Mouse (Mus musculus) midbrain, embryonic 16.5 days (tissue): Measurements from ENCODE around the gene Nde1. TPM values are rescaled to one million over a fixed set of nuclear protein-coding genes. Genes with fewer than 3 reads are reported as not detected.
A peak's percentile ranks its signal among the peaks of the same experiment; 100 is the strongest.
"Not testable (repeated sequence)": the region's sequence is repeated elsewhere in the genome, so short reads cannot be mapped to it uniquely, and the experiment has no call there.

Source experiments
- ATAC-seq: fragments of 200-750 bp; cut with Nextera tagmentation; 2 replicates; pipeline ENCODE4 v1.8.0; 2017; ENCODE audit warnings: moderate TSS enrichment
- H3K27ac ChIP-seq: fragments of 300-500 bp; sonication (generic); 2 replicates; pipeline ENCODE4 v1.5.1; 2014; ENCODE audit warnings: mild to moderate bottlenecking, low read length, mixed read lengths
- H3K27me3 ChIP-seq: fragments of 300-500 bp; sonication (generic); 2 replicates; pipeline ENCODE4 v1.6.1; 2014; ENCODE audit warnings: low read depth, low read length, mixed read lengths; ENCODE audit not compliant: control insufficient read depth, insufficient read depth
- H3K36me3 ChIP-seq: fragments of 300-500 bp; sonication (generic); 2 replicates; pipeline ENCODE4 v1.6.1; 2014; ENCODE audit warnings: mild to moderate bottlenecking, low read length, moderate library complexity, mixed read lengths; ENCODE audit not compliant: control insufficient read depth, insufficient read depth
- H3K4me1 ChIP-seq: fragments of 300-500 bp; sonication (generic); 2 replicates; pipeline ENCODE4 v1.6.1; 2014; ENCODE audit warnings: mild to moderate bottlenecking, low read length, mixed read lengths; ENCODE audit not compliant: control insufficient read depth, insufficient read depth
- H3K4me2 ChIP-seq: fragments of 300-500 bp; sonication (generic); 2 replicates; pipeline ENCODE4 v1.6.1; 2014; ENCODE audit warnings: mild to moderate bottlenecking, low read length, mixed read lengths
- H3K4me3 ChIP-seq: fragments of 300-500 bp; sonication (generic); 2 replicates; pipeline ENCODE4 v1.5.1; 2014; ENCODE audit warnings: low read depth, mild to moderate bottlenecking, low read length, moderate library complexity, mixed read lengths
- H3K9ac ChIP-seq: fragments of 300-500 bp; sonication (generic); 2 replicates; pipeline ENCODE4 v1.6.1; 2014; ENCODE audit warnings: low read depth, low read length, mixed read lengths
- H3K9me3 ChIP-seq: fragments of 300-500 bp; sonication (generic); replicated peaks from 2 replicates; pipeline ENCODE4 v1.6.1; 2014; ENCODE audit warnings: mild to moderate bottlenecking, low read length, mixed read lengths; ENCODE audit not compliant: control insufficient read depth, poor library complexity, severe bottlenecking
- WGBS: fragments of 180-500 bp; shearing (Covaris S2); extraction: QIAGEN DNeasy Blood & Tissue Kit; methylation state at CpG from one replicate; pipeline ENCODE4 v1.1.7; 2014; 5-methylcytosine and 5-hydroxymethylcytosine counted together
- polyA plus RNA-seq: library from polyadenylated mRNA; unstranded; fragments of >200 nt; fragmentation: Nextera tagmentation; extraction: Ambion mirVana; gene quantifications from 2 replicates; pipeline ENCODE4 v1.2.1, GENCODE M21; 2015

The Nde1 gene
- polyA plus RNA-seq, 1 experiment from 2014 or later, result 18.7 TPM

DNA sequence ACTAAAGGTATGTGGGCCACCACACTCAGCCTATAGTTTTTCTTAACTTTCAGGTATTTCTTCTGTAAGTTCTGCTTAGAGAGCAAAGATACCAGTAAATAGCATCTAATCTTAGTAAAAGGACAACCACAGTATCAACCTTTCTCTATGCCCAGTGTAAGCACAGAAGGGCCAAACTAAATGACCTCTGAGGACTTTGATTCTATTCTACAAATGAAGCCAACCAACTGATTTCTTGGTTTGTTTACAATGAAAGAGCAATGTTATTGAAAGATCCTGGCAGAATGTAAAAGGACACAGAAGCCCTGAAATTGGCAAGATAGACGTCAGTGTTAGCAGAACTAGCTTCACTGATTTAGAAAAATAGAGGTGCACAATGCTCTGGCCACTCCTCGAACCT is 7.4 kb upstream of the Nde1 start:
- 0 out of 2 replicates have a peak, but pooled peaks cover 14% of the 10 kb centered on the region for H3K36me3 ChIP-seq
- ATAC-seq, H3K4me2 ChIP-seq, H3K9ac ChIP-seq, H3K27ac ChIP-seq, H3K9me3 ChIP-seq, H3K27me3 ChIP-seq, H3K4me3 ChIP-seq: not testable (repeated sequence)
- 77% methylated on average over 1 of the region's 2 CpGs for WGBS
- H3K4me1 ChIP-seq, result peaks cover 11% of the 10 kb centered on the region

DNA sequence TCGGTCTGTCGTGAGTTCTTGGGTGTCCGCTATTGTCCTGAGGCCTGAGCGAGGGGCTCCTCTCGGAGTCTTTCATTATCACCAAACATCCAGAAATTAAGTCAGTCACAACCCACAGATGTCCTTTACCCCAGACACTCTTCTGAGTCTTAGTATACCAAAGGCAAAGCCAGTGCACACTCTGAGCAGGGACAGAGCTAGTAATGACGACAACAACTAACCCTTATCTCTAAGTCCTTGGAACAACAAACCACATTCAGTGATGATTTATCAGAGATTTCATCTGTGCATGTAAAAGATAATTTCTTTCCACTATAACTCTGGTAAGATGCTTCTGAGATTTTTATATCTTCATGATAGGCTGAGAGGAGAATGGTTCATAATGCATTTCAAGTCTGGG is 6.8 kb upstream of the Nde1 start:
- Histone ChIP-seq H3K9me3 (no peaks in the 10 kb centered on the region), H3K36me3 (0 out of 2 replicates have a peak, but pooled peaks cover 9% of the 10 kb centered on the region), H3K4me1 (peaks cover 11% of the 10 kb centered on the region), H3K4me2 (no peak overlapping the region), H3K4me3 (no peak overlapping the region), H3K9ac (no peak overlapping the region), H3K27ac (no peak overlapping the region), H3K27me3 (no peaks in the 10 kb centered on the region)
- ATAC-seq, result no peak
- 87% methylated on average over 6 of the region's 6 CpGs for WGBS

DNA sequence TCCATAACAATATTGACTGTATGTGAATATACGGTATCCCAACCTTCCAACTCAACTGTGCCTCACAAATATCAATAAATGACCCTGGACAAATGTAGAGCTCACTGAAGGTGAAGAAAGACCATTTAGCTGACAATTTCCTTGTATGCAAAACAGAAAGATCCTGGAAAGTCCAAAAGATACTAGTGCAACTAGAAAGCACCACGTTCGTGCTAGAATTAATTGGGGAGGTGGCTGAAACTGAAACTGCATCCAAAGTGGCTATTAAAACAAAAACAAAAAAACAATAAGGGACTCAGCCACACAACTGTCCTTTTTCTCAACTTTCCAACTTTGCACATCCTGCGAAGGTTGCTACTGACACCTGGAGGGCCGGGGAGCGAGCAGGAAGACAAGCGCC is 4.5 kb upstream of the Nde1 start:
- peaks cover 15% of the 10 kb centered on the region for H3K4me1 ChIP-seq
- peak overlapping the region; percentile 79 for H3K4me2 ChIP-seq
- H3K27ac ChIP-seq, result peak overlapping the region; percentile 91
- H3K9me3 ChIP-seq, result no peaks in the 10 kb centered on the region
- H3K4me3 ChIP-seq, result peak overlapping the region; percentile 67
- no peak for ATAC-seq
- WGBS, result 8% methylated on average over 7 of the region's 7 CpGs
- H3K36me3 ChIP-seq, result no peaks in the 10 kb centered on the region
- H3K27me3 ChIP-seq, result no peaks in the 10 kb centered on the region
- peak overlapping the region; percentile 64 for H3K9ac ChIP-seq

DNA sequence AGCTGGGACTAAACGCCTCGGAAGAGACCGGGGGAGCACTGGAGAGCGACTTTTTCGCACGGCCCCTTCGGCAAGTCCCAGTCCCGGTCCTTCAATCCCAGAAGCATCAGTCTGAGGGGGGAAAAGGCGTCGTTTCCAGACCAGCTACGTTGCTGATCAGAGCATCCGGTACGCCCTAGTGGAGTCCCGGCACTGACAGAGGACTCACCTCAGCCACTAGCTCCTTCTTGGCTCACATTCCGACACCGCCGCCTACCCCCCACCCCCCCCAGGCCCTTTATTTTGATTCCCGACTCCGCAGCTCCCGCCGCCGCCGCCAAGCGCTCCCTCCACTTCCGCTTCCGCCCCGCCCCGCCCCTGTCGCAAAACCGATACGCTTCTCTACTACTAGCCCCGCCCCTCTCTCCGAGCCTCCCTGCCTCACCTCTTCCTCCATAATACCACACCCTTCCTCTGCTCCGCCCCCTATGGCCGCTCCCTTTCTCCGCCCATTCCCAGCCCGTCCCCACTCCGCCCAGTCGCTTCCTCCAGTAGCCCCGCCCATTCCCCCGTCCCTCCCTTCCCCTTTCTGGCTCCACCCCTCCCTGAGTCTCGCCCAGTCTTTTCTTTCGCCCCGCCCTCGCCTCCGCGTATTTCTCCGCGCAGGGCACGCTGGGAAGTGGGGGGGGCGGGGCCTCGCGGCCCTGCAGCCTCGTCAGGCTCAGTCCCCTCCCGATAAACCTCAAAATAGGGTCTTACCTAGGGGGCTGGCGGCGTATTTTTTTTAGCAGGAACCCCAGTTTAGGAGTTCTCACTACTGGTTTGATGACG is 3.9 kb upstream of the Nde1 start:
- Histone ChIP-seq H3K27ac (peak overlapping the region; percentile 91), H3K9me3 (no peaks in the 10 kb centered on the region), H3K4me2 (peak overlapping the region; percentile 79), H3K4me1 (peaks cover 18% of the 10 kb centered on the region), H3K36me3 (no peaks in the 10 kb centered on the region), H3K9ac (peak overlapping the region; percentile 65), H3K27me3 (no peaks in the 10 kb centered on the region), H3K4me3 (peak overlapping the region; percentile 67)
- WGBS, result 1% methylated on average over 54 of the region's 58 CpGs
- ATAC-seq, result peak; percentile 96

DNA sequence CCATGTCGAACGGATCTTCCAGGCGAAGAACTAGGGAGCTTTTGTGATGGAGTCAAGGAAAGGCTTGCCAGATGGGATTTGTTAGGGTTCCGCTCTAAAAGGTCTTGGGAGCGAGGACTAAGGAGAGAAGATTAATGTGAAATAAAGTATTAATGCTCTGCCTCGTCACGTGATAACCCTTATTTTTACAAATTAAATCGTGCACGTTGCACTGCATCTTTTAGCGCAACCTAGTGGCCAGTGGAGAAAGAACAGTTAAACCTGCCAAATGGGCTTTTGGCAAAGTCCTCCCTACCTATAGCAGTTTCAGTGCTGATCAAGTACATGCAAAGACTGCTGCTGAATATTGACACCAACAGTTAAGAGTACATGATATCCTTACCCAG is 3.3 kb upstream of the Nde1 start:
- Histone ChIP-seq H3K36me3 (no peaks in the 10 kb centered on the region), H3K4me2 (peak overlapping the region; percentile 46), H3K27me3 (no peaks in the 10 kb centered on the region), H3K9ac (peak overlapping the region; percentile 65), H3K27ac (peak overlapping the region; percentile 91), H3K4me3 (peak overlapping the region; percentile 67), H3K4me1 (peaks cover 18% of the 10 kb centered on the region), H3K9me3 (no peaks in the 10 kb centered on the region)
- WGBS, result under 1% methylated on average over 10 of the region's 10 CpGs
- ATAC-seq, result peak; percentile 56

DNA sequence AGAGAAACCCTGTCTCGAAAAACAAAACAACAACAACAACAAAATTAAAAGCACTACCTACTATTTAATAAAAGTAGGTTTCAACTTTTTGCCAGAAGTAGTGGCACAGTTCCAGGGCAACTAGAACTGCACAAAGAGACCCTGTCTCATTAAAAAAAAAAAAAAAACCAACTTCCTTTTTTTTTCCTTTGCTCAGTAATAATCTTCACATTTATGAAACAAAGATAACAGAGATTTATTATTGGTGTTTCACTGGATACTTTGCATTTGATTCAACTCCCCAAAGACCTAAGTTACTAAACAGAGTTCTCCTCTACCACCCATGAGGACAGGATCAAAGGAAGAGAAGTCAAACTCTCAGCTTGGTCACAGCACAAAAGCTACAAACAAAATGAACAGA is 2.1 kb upstream of the Nde1 start:
- Histone ChIP-seq H3K4me1 (peaks cover 18% of the 10 kb centered on the region), H3K9ac (no peak overlapping the region), H3K9me3 (no peaks in the 10 kb centered on the region), H3K36me3 (no peaks in the 10 kb centered on the region), H3K27ac (no peak overlapping the region), H3K4me3 (no peak overlapping the region), H3K27me3 (no peaks in the 10 kb centered on the region), H3K4me2 (no peak overlapping the region)
- no peak for ATAC-seq
- WGBS, result 74% methylated on average over 1 of the region's 1 CpGs

DNA sequence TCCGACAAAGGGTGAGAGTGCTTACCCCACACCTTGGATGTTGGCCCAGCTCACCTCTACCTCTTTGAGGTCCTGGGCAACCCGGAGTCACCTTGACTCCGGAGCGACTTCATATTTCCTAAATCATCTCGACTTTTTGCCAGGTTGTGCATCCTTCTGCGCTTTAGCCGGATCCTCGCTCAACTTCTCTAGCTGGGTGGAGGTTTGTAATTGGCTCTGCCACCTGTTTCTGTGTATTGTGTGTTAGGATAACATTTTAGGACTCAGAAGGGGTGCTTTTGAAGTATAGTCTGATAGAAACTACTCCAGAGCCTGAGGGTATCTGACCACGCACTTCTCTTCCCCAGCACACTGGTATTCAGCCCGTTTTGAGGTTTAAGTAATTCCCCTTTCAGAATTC is 656 bp downstream of the Nde1 start:
- peak overlapping the region; percentile 97 for H3K4me2 ChIP-seq
- H3K4me3 ChIP-seq, result peak overlapping the region; percentile 67
- H3K27me3 ChIP-seq, result no peaks in the 10 kb centered on the region
- H3K4me1 ChIP-seq, result peaks cover 6% of the 10 kb centered on the region; the same call in 1 of the 2 replicates
- no peak for ATAC-seq
- peak overlapping the region; percentile 69 for H3K9ac ChIP-seq
- WGBS, result 2% methylated on average over 10 of the region's 10 CpGs
- no peaks in the 10 kb centered on the region for H3K36me3 ChIP-seq
- H3K27ac ChIP-seq, result no peak overlapping the region
- no peaks in the 10 kb centered on the region for H3K9me3 ChIP-seq

DNA sequence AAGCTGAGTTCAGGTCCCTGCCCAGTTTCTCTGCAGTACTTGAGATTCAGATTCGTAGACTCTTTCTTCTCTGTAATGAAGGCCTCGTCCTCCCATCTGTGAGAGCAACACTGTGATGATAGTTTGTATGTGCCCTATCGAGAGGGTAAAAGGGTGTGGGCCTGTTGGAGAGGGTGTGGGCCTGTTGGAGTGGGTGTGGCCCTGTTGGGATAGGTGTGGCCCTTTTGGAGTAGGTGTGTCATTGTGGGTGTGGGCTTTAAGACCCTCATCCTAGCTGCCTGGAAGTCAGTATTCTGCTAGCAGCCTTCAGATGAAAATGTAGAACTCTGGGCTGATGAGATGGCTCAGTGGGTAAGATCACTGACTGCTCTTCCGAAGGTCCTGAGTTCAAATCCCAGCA is 3.4 kb downstream of the Nde1 start:
- H3K27ac ChIP-seq, result no peak overlapping the region
- no peaks in the 10 kb centered on the region for H3K27me3 ChIP-seq
- H3K9me3 ChIP-seq, result no peaks in the 10 kb centered on the region
- peaks cover 6% of the 10 kb centered on the region; the same call in 1 of the 2 replicates for H3K4me1 ChIP-seq
- H3K36me3 ChIP-seq, result no peaks in the 10 kb centered on the region
- 95% methylated on average over 4 of the region's 4 CpGs for WGBS
- no peak overlapping the region for H3K4me2 ChIP-seq
- ATAC-seq, result no peak
- no peak overlapping the region for H3K4me3 ChIP-seq
- H3K9ac ChIP-seq, result no peak overlapping the region

DNA sequence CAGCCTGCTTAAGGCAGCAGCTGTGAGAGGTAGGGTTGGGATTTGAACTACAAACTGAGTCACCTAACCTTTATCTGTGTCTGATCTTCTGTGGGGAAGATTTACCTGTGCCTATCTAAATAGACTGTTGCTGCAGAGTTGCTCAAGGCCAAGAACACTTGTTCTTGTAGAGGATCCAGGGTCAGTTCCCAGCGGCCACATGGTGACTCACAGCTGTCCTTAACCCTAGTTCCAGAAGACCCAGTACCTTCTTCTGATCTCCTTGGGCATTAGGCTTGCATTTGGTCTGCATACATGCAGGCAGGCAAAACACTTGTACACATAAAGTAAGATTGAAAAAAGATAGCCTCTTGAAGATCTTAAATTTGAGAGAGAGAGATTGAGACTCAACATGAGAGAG is 6.6 kb downstream of the Nde1 start:
- 97% methylated on average over 1 of the region's 1 CpGs for WGBS
- H3K9me3 ChIP-seq, result no peaks in the 10 kb centered on the region
- no peak for ATAC-seq

More for the DNA sequence above, 6.6 kb downstream of the Nde1 start:
- Histone ChIP-seq H3K4me1 (no peaks in the 10 kb centered on the region), H3K9ac (no peak overlapping the region), H3K4me2 (no peak overlapping the region), H3K4me3 (no peak overlapping the region), H3K27ac (no peak overlapping the region), H3K36me3 (no peaks in the 10 kb centered on the region), H3K27me3 (no peaks in the 10 kb centered on the region)
